Comparison of ENCODE assay signal across 20 mouse cellular contexts in the genomic region with DNA sequence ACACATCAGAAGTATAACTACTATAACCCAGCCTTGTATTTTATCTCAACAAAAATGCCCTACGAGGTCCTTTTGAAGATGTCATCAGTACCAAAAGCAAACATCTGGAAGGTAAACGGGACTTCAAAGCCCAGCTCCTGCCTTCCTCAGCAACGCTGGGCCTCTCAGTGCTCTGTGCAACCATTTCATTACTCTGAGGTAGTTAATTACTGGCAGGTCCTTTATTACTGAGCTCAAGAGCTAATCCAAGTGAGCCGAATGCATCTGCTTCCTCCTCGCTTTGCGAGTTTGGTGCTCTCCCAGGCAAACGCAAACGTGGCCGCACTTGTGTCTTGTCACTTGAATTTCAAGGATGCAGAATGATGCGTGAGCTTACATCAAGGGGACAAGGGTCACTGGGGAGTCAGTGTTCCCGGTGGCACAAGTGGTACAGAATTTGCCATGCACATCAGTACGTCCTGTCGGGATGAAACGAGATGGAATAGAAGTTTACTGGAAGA.
DNase-seq lines count a peak whose midpoint lies in the region; ATAC-seq lines count a peak whose summit lies in the region.
"Had no signal": no experiment of that assay in that cellular context is flagged by ENCODE, and none has a peak within 500 bp of the region (broad histone marks: within the 10 kb centered on the region; RNA-seq: fewer than 3 reads in every experiment).

No protein-coding gene starts in this region.

- H3K27me3 ChIP-seq in kidney, embryonic 15.5 days = no peaks in the 10 kb centered on the region
- H3K27me3 ChIP-seq in limb, embryonic 11.5 days (ENCODE audit: control insufficient read depth, insufficient read depth, low read length) = no peaks in the 10 kb centered on the region
- no peaks in the 10 kb centered on the region for H3K27me3 ChIP-seq in neural tube, embryonic 14.5 days (ENCODE audit: control insufficient read depth, insufficient read depth, low read length)
- H3K27me3 ChIP-seq in embryonic facial prominence, embryonic 10.5 days (replicated peaks; ENCODE audit: low read depth, poor library complexity, severe bottlenecking) = no peaks in the 10 kb centered on the region
- H3K27me3 ChIP-seq: heart, embryonic 13.5 days; hindbrain, embryonic 15.5 days; liver, embryonic 12.5 days had no signal

- peak; percentile 8 for DNase-seq in embryo, embryonic 10 days (ENCODE audit: low spot score)
- no peak for DNase-seq in embryo, embryonic 10.5 days (ENCODE audit: low spot score)
- no peak for DNase-seq in kidney, postnatal 4 days
- DNase-seq in limb, embryonic 11.5 days (ENCODE audit: low spot score) = peak; percentile 36
- no peak for DNase-seq in heart, postnatal 36 days
- no peak for DNase-seq in embryonic facial prominence, embryonic 10.5 days (ENCODE audit: low spot score)
- DNase-seq: adrenal gland, adult 8-10 months; cerebellum, adult 9-10 months; gastrocnemius, postnatal 14 days; heart, adult 18-20 months; kidney, adult 11 months; kidney, postnatal 14 days; lung, adult 2 months; right cerebral cortex, postnatal 25 days had no signal

- no peak overlapping the region for H3K9ac ChIP-seq in kidney, embryonic 15.5 days
- H3K9ac ChIP-seq in limb, embryonic 11.5 days (ENCODE audit: low read length) = no peak overlapping the region
- no peak overlapping the region for H3K9ac ChIP-seq in neural tube, embryonic 14.5 days (replicated peaks; ENCODE audit: low read depth, low read length)
- H3K9ac ChIP-seq: heart, embryonic 13.5 days; hindbrain, embryonic 15.5 days; liver, embryonic 12.5 days had no signal

- 24% methylated on average over 14 of the region's 14 CpGs for whole genome bisulfite sequencing in kidney, embryonic 15.5 days
- WGBS in limb, embryonic 11.5 days = 24% methylated on average over 14 of the region's 14 CpGs
- whole genome bisulfite sequencing in neural tube, embryonic 14.5 days = 29% methylated on average over 14 of the region's 14 CpGs
- WGBS in embryonic facial prominence, embryonic 10.5 days = 67% methylated on average over 14 of the region's 14 CpGs

- no peaks in the 10 kb centered on the region for H3K36me3 ChIP-seq in kidney, embryonic 15.5 days
- no peaks in the 10 kb centered on the region for H3K36me3 ChIP-seq in limb, embryonic 11.5 days (ENCODE audit: control insufficient read depth, insufficient read depth, low read length)
- H3K36me3 ChIP-seq in neural tube, embryonic 14.5 days (ENCODE audit: control insufficient read depth, insufficient read depth, low read length) = no peaks in the 10 kb centered on the region
- H3K36me3 ChIP-seq in embryonic facial prominence, embryonic 10.5 days (replicated peaks) = no peaks in the 10 kb centered on the region
- H3K36me3 ChIP-seq: heart, embryonic 13.5 days; hindbrain, embryonic 15.5 days; liver, embryonic 12.5 days had no signal

- intact Hi-C loops in heart, postnatal 36 days (cut with DNase I) = no loop called here

- ATAC-seq in kidney, embryonic 15.5 days (replicated peaks; ENCODE audit: low FRiP score) = 0 out of 2 replicates have a peak, but pooled peaks have one; percentile 59
- ATAC-seq in limb, embryonic 11.5 days (ENCODE audit: insufficient number of reproducible peaks, low FRiP score, low TSS enrichment, low read depth) = no peak
- peak; percentile 67 for ATAC-seq in neural tube, embryonic 14.5 days (ENCODE audit: low read depth)
- ATAC-seq: liver, embryonic 12.5 days; Patski had no signal

- H3K4me1 ChIP-seq in kidney, embryonic 15.5 days = peaks cover 4% of the 10 kb centered on the region; the same call in 1 of the 2 replicates
- H3K4me1 ChIP-seq in limb, embryonic 11.5 days (ENCODE audit: control insufficient read depth, insufficient read depth, low read length) = no peaks in the 10 kb centered on the region
- H3K4me1 ChIP-seq in neural tube, embryonic 14.5 days (ENCODE audit: control insufficient read depth, insufficient read depth, low read length) = no peaks in the 10 kb centered on the region
- H3K4me1 ChIP-seq in embryonic facial prominence, embryonic 10.5 days = 0 out of 2 replicates have a peak, but pooled peaks cover 3% of the 10 kb centered on the region
- H3K4me1 ChIP-seq: heart, embryonic 13.5 days; liver, embryonic 12.5 days had no signal

- no peak overlapping the region for H3K4me3 ChIP-seq in kidney, embryonic 15.5 days (replicated peaks)
- H3K4me3 ChIP-seq in limb, embryonic 11.5 days (ENCODE audit: low read depth, low read length) = no peak overlapping the region
- H3K4me3 ChIP-seq in neural tube, embryonic 14.5 days (ENCODE audit: low read depth, low read length) = no peak overlapping the region
- H3K4me3 ChIP-seq in embryonic facial prominence, embryonic 10.5 days = no peak overlapping the region
- H3K4me3 ChIP-seq: heart, embryonic 13.5 days; hindbrain, embryonic 15.5 days; liver, embryonic 12.5 days had no signal

- H3K4me2 ChIP-seq in kidney, embryonic 15.5 days = peak overlapping the region; percentile 24; the same call in 1 of the 2 replicates
- no peak overlapping the region for H3K4me2 ChIP-seq in limb, embryonic 11.5 days (ENCODE audit: low read depth, severe bottlenecking)
- H3K4me2 ChIP-seq in neural tube, embryonic 14.5 days (ENCODE audit: low read depth, low read length) = no peak overlapping the region
- H3K4me2 ChIP-seq: heart, embryonic 13.5 days; hindbrain, embryonic 15.5 days; liver, embryonic 12.5 days had no signal

- no peak overlapping the region for H3K27ac ChIP-seq in kidney, embryonic 15.5 days
- no peak overlapping the region for H3K27ac ChIP-seq in limb, embryonic 11.5 days (replicated peaks; ENCODE audit: low read depth, low read length)
- no peak overlapping the region for H3K27ac ChIP-seq in neural tube, embryonic 14.5 days (ENCODE audit: low read depth, low read length)
- no peak overlapping the region for H3K27ac ChIP-seq in embryonic facial prominence, embryonic 10.5 days (replicated peaks)
- H3K27ac ChIP-seq: heart, embryonic 13.5 days; hindbrain, embryonic 15.5 days; liver, embryonic 12.5 days had no signal

- H3K9me3 ChIP-seq in kidney, embryonic 15.5 days (replicated peaks) = no peaks in the 10 kb centered on the region
- no peaks in the 10 kb centered on the region for H3K9me3 ChIP-seq in limb, embryonic 11.5 days (ENCODE audit: control insufficient read depth, low read length)
- H3K9me3 ChIP-seq in neural tube, embryonic 14.5 days (ENCODE audit: control insufficient read depth, low read length) = no peaks in the 10 kb centered on the region
- H3K9me3 ChIP-seq in embryonic facial prominence, embryonic 10.5 days = no peaks in the 10 kb centered on the region
- H3K9me3 ChIP-seq: heart, embryonic 13.5 days; hindbrain, embryonic 15.5 days; liver, embryonic 12.5 days had no signal

Comparison
In these comparisons a context has a peak if more than half of its experiments do, and no peak if none do; other contexts are left out.
1. DNase-seq: peak in embryo, embryonic 10 days (single experiment) and limb, embryonic 11.5 days (single experiment); none in embryo, embryonic 10.5 days (single experiment), kidney, postnatal 4 days (0 of 2), heart, postnatal 36 days (0 of 2) and embryonic facial prominence, embryonic 10.5 days (single experiment).